Mouse (Mus musculus) liver, embryonic 11.5 days (tissue): ENCODE data around the gene Eefsec. TPM values are rescaled to one million over a fixed set of nuclear protein-coding genes. Genes with fewer than 3 reads are reported as not detected.

ENCODE experiments used
- ATAC-seq: fragments of 200-750 bp; cut with Nextera tagmentation; replicated peaks from 2 replicates; pipeline ENCODE4 v1.8.0; 2017; ENCODE audit warnings: moderate number of reproducible peaks, mild to moderate bottlenecking, moderate TSS enrichment, moderate library complexity; ENCODE audit not compliant: low FRiP score
- DNase-seq: peaks from one replicate; pipeline ENCODE4 v3.0.0-alpha.2; 2017; ENCODE audit warnings: low spot score
- H3K27ac ChIP-seq: fragments of 300-500 bp; sonication (generic); 2 replicates; pipeline ENCODE4 v1.5.1; 2014; ENCODE audit warnings: mild to moderate bottlenecking, low read depth, low read length, control low read depth
- H3K27me3 ChIP-seq: fragments of 300-500 bp; sonication (generic); replicated peaks from 2 replicates; pipeline ENCODE4 v1.6.1; 2014; ENCODE audit warnings: low read length, mixed read lengths; ENCODE audit not compliant: control insufficient read depth, insufficient read depth
- H3K36me3 ChIP-seq: fragments of 300-500 bp; sonication (generic); 2 replicates; pipeline ENCODE4 v1.6.1; 2014; ENCODE audit warnings: mild to moderate bottlenecking, low read length, moderate library complexity, mixed read lengths; ENCODE audit not compliant: control insufficient read depth, insufficient read depth
- H3K4me1 ChIP-seq: fragments of 300-500 bp; sonication (generic); replicated peaks from 2 replicates; pipeline ENCODE4 v1.6.1; 2014; ENCODE audit warnings: low read length, mixed read lengths; ENCODE audit not compliant: control insufficient read depth, insufficient read depth
- H3K4me2 ChIP-seq: fragments of 300-500 bp; sonication (generic); 2 replicates; pipeline ENCODE4 v1.6.1; 2014; ENCODE audit warnings: mild to moderate bottlenecking, control low read depth, moderate library complexity
- H3K4me3 ChIP-seq: fragments of 300-500 bp; sonication (generic); 2 replicates; pipeline ENCODE4 v1.5.1; 2014; ENCODE audit warnings: low read depth, low read length, control low read depth
- H3K9ac ChIP-seq: fragments of 300-500 bp; sonication (generic); 2 replicates; pipeline ENCODE4 v1.6.1; 2014; ENCODE audit warnings: low read depth, low read length, control low read depth
- H3K9me3 ChIP-seq: fragments of 300-500 bp; sonication (generic); 2 replicates; pipeline ENCODE4 v1.6.1; 2016; ENCODE audit warnings: low read length, inconsistent platforms, mixed read lengths; ENCODE audit not compliant: control insufficient read depth
- WGBS: fragments of 180-500 bp; shearing (Covaris S2); extraction: QIAGEN DNeasy Blood & Tissue Kit; methylation state at CpG from one replicate; pipeline ENCODE4 v1.1.7; 2014; 5-methylcytosine and 5-hydroxymethylcytosine counted together
- polyA plus RNA-seq: library from polyadenylated mRNA; unstranded; fragments of >200 nt; fragmentation: Nextera tagmentation; extraction: Ambion mirVana; gene quantifications from 2 replicates; pipeline ENCODE4 v1.2.1, GENCODE M21; 2014

Eefsec gene
- polyA plus RNA-seq, 1 experiment from 2014 or later = 46.7 TPM

GRCm38 (mm10) chr6:88277242-88277641 is 169.1 kb downstream of the Eefsec start:
- Histone ChIP-seq H3K9me3 (no peaks in the 10 kb centered on the region), H3K4me3 (no peak overlapping the region), H3K27me3 (no peaks in the 10 kb centered on the region), H3K27ac (no peak overlapping the region), H3K4me2 (no peak overlapping the region), H3K9ac (no peak overlapping the region), H3K36me3 (no peaks in the 10 kb centered on the region), H3K4me1 (no peaks in the 10 kb centered on the region)
- 83% methylated on average over 4 of the region's 4 CpGs for WGBS
- ATAC-seq (no peak), DNase-seq (no peak)

- no peak overlapping the region for H3K4me2 ChIP-seq
- H3K27ac ChIP-seq = no peak overlapping the region
- no peak overlapping the region for H3K9ac ChIP-seq
- no peak for ATAC-seq
- no peaks in the 10 kb centered on the region for H3K4me1 ChIP-seq
- DNase-seq = no peak
- H3K27me3 ChIP-seq = no peaks in the 10 kb centered on the region
- H3K36me3 ChIP-seq = no peaks in the 10 kb centered on the region
- H3K9me3 ChIP-seq = no peaks in the 10 kb centered on the region
- 75% methylated on average over 4 of the region's 4 CpGs for WGBS
- no peak overlapping the region for H3K4me3 ChIP-seq
Observed at GRCm38 (mm10) chr6:88276221-88276620, 170.1 kb downstream of the Eefsec start.

GRCm38 (mm10) chr6:88274623-88275022 is 171.7 kb downstream of the Eefsec start:
- H3K9ac ChIP-seq = no peak overlapping the region

GRCm38 (mm10) chr6:88267970-88268369 is 178.4 kb downstream of the Eefsec start:
- no peaks in the 10 kb centered on the region for H3K27me3 ChIP-seq
- no peak overlapping the region for H3K4me3 ChIP-seq
- no peak for ATAC-seq
- DNase-seq = no peak
- H3K36me3 ChIP-seq = 0 out of 2 replicates have a peak, but pooled peaks cover 2% of the 10 kb centered on the region
- H3K4me2 ChIP-seq = no peak overlapping the region
- no peak overlapping the region for H3K27ac ChIP-seq
- H3K9ac ChIP-seq = no peak overlapping the region
- 48% methylated on average over 2 of the region's 2 CpGs for WGBS
- no peaks in the 10 kb centered on the region; the same call in 1 of the 2 replicates for H3K4me1 ChIP-seq
- H3K9me3 ChIP-seq = no peaks in the 10 kb centered on the region

More at GRCm38 (mm10) chr6:88274623-88275022, 171.7 kb downstream of the Eefsec start:
- ATAC-seq = no peak
- 89% methylated on average over 6 of the region's 6 CpGs for whole genome bisulfite sequencing
- Histone ChIP-seq H3K4me2 (no peak overlapping the region), H3K4me1 (no peaks in the 10 kb centered on the region), H3K27me3 (no peaks in the 10 kb centered on the region), H3K4me3 (no peak overlapping the region), H3K27ac (no peak overlapping the region), H3K36me3 (0 out of 2 replicates have a peak, but pooled peaks cover 2% of the 10 kb centered on the region), H3K9me3 (no peaks in the 10 kb centered on the region)
- no peak for DNase-seq

- H3K4me3 ChIP-seq = no peak overlapping the region
- DNase-seq (no peak), ATAC-seq (no peak)
- no peaks in the 10 kb centered on the region; the same call in 1 of the 2 replicates for H3K4me1 ChIP-seq
- no peak overlapping the region for H3K4me2 ChIP-seq
- no peak overlapping the region for H3K9ac ChIP-seq
- WGBS = 85% methylated on average over 3 of the region's 3 CpGs
- no peak overlapping the region for H3K27ac ChIP-seq
- H3K36me3 ChIP-seq = 0 out of 2 replicates have a peak, but pooled peaks cover 2% of the 10 kb centered on the region
- H3K9me3 ChIP-seq = no peaks in the 10 kb centered on the region
- no peaks in the 10 kb centered on the region for H3K27me3 ChIP-seq
Observed at GRCm38 (mm10) chr6:88267068-88267467, 179.3 kb downstream of the Eefsec start.

GRCm38 (mm10) chr6:88266055-88266454 is 180.3 kb downstream of the Eefsec start:
- Histone ChIP-seq H3K4me1 (no peaks in the 10 kb centered on the region; the same call in 1 of the 2 replicates), H3K27ac (no peak overlapping the region), H3K27me3 (no peaks in the 10 kb centered on the region), H3K9ac (no peak overlapping the region), H3K36me3 (0 out of 2 replicates have a peak, but pooled peaks cover 2% of the 10 kb centered on the region), H3K4me2 (no peak overlapping the region), H3K9me3 (no peaks in the 10 kb centered on the region), H3K4me3 (no peak overlapping the region)
- ATAC-seq (no peak), DNase-seq (no peak)
- 67% methylated on average over 3 of the region's 3 CpGs for WGBS

GRCm38 (mm10) chr6:88265355-88265754 is 181.0 kb downstream of the Eefsec start:
- ATAC-seq = no peak
- 79% methylated on average over 1 of the region's 1 CpGs for WGBS

GRCm38 (mm10) chr6:88262160-88262559 is 184.2 kb downstream of the Eefsec start:
- Histone ChIP-seq H3K4me2 (no peak overlapping the region), H3K36me3 (0 out of 2 replicates have a peak, but pooled peaks cover 5% of the 10 kb centered on the region), H3K4me3 (no peak overlapping the region), H3K9ac (no peak overlapping the region), H3K27me3 (no peaks in the 10 kb centered on the region), H3K4me1 (no peaks in the 10 kb centered on the region), H3K9me3 (no peaks in the 10 kb centered on the region), H3K27ac (no peak overlapping the region)
- ATAC-seq (no peak), DNase-seq (no peak)
- 83% methylated on average over 9 of the region's 9 CpGs for WGBS

More at GRCm38 (mm10) chr6:88265355-88265754, 181.0 kb downstream of the Eefsec start:
- no peak for DNase-seq
- Histone ChIP-seq H3K27me3 (no peaks in the 10 kb centered on the region), H3K4me3 (no peak overlapping the region), H3K9ac (no peak overlapping the region), H3K4me2 (no peak overlapping the region), H3K27ac (no peak overlapping the region), H3K9me3 (no peaks in the 10 kb centered on the region), H3K4me1 (no peaks in the 10 kb centered on the region; the same call in 1 of the 2 replicates), H3K36me3 (no peaks in the 10 kb centered on the region)

- DNase-seq = no peak
- Histone ChIP-seq H3K36me3 (0 out of 2 replicates have a peak, but pooled peaks cover 5% of the 10 kb centered on the region), H3K4me2 (no peak overlapping the region), H3K9me3 (no peaks in the 10 kb centered on the region), H3K27ac (no peak overlapping the region), H3K4me3 (no peak overlapping the region), H3K27me3 (no peaks in the 10 kb centered on the region), H3K9ac (no peak overlapping the region), H3K4me1 (peaks cover 11% of the 10 kb centered on the region)
- ATAC-seq = no peak
- WGBS = 79% methylated on average over 3 of the region's 3 CpGs
Observed at GRCm38 (mm10) chr6:88260645-88261044, 185.7 kb downstream of the Eefsec start.
